Mouse (Mus musculus) frontal cortex, postnatal 10 days (tissue): ENCODE data around the gene Tead1.

Experiments
- DNase-seq, 2 experiments: peaks; one replicate each; pipeline ENCODE4 v3.0.0; 2022; ENCODE audit warnings: low spot score in 2 of 2, mixed read lengths in 1 of 2

Gene Tead1

DNA sequence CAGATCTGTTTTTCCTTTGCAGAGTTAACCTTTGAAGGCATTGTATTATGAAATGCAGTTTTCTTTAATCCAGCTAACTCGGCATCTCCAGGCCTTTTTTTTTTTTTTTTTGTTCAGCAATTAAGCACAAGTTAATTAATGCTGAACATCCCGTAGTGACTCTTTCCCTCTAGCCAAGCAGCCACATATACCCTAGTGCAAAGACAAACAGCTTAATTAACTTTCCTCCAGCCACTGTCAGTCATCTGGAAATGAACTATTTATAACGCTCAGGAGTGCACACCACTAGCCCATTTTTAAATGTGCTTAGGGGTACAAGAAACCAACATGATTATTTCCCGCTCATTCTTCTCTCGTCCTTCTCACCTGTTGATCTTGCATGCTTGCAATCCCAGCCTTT is 136.9 kb downstream of the Tead1 start:
- no peak for DNase-seq

DNA sequence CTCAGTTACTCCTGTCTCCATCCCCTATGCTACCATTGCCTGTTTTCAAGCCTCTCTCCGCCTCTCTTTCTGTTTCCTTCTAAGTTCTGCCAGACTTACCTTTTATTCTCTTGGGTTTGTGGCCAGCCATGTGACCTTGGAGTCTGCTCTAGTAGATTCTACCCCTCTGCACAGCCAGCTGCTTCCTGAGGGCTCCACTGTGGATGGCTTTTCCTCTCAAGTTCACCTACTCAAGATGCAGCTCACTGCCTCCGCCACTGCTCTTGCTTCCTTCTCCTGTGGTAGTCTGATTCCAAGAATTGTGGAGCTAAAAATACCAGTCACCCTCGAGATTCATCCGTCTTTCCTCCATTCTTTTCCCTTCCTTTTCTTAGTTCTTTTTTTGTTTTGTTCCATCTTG is 140.7 kb downstream of the Tead1 start:
- no peak for DNase-seq

DNA sequence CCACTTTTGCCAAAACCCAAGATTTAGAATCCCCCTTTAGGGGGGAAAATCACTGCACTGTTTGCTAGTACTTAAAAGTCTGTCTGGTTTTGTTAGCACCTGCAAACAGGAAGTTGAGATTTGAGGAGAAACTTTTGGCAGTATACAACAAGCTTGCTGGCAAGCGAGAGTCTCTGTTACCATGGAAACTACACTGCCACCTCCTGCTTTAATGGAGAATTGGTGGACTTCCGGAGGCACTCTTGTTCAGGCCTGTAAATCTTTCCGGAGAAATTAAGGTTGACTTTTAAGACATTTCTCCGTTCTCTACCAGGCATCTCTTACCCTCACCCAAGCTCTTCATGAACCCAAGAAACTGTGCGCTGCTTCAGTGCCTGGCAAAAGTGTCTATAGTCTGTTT is 143.8 kb downstream of the Tead1 start:
- no peak for DNase-seq

DNA sequence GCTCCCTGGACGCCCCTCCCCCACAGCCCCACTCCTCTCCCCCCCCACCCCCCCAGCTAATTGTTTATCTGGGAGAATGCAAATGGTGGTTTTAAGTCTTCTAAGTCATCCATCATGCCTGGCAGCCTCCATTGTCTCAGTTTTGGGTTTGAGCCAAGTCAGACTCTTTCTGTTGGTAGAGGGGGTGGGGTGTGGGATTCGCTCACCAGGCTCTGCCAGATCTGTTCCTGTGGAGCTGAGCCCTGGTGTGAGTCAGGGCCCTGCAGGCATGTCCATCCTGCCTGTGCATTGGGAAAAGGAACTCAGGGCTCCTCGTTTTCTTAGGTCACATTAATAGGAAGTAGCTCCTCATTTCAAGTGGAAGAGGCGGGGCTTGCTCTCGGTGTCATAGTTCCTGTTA is 144.5 kb downstream of the Tead1 start:
- peak; percentile 38 to 44 for DNase-seq

DNA sequence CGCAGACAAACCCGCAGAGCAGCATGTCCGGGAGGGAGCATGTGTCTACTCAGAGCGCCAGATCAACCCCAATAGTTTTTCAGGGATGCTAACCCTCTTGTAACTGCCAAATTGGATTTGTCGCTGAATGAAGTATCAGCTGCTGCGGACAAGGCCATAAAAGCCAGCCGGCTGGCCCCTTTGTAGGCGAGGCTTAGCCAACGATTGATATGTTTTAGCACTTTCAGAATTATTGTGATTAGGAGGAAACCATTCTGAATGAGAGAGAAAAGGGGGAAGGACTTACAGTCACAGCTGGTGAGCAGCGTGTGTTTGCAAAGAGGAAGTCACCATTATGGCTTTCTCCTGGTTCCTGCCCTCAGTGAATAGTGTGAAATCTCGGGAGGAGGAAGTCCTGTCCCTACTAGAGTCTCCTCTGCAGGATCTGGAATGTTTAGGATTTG is 146.2 kb downstream of the Tead1 start:
- no peak for DNase-seq

DNA sequence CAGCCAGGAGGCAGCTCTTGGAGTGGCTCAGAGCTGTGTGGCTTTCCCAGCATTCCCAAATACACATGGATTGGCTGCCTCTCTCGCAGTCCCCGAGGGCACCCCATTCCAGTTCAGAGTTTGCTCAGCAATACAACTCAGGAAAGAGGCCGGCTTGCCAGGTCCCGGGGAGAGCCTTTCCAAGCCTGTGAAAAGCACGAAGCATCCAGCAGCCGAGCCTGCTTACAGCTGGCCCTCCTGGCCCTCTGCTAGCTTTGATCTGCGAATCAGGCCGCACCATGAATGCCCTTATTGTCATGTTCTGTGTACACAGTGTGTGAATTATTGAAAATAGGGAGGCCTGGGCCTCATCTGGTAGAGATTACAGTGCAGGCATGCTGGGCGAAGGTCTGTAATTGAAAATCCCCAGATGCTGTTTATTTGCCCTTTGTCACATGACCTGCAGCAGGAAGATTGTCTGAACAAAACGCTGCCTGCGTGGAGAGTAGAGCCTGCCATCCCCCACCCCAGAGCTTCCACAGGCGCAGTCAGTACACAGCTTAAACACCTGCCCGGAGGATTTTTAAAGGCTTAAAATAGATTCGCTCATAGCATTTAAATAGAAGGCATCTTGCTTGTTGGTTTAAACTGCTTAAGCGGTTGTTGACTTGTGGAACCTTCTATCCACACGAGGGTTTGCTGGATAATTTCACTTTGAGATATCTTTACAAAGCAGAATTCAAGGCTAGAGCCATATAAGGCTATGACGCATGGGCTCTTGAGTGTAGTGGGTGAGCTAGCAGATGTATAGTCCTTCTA is 147.2 kb downstream of the Tead1 start:
- peak; percentile 45 to 62 for DNase-seq

DNA sequence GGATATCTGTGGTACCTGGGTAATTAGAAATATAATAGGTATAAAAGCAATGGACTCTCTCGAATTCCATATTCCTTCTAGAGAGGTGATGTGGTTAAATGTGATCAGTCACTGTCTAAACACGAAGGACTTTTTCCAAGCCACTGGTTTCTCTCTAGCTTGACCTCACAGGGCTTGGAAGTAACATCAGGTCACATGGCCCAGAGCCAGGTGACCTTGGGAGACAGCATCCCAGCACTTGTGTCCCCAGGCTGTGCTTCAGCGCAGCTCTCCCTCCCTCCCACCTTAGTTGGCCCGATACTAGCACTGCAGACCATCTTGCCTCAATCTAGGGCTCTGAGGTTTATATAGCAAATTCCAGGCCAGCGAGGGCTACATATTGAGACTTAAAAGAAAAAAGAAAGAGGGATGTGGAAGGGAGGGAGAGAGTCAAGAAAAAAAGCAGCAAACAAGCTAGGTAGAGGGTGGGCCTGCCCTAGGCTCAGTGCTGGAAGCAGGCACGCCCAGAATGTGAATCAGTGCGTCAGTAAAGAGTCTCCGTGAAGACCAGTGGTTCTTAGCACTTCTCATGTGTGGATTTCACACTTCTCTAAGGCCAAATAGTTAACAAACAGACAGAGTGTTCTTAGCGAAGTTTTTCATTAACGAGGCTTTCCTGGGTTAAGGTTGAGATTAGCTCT is 149.0 kb downstream of the Tead1 start:
- DNase-seq, result no peak

DNA sequence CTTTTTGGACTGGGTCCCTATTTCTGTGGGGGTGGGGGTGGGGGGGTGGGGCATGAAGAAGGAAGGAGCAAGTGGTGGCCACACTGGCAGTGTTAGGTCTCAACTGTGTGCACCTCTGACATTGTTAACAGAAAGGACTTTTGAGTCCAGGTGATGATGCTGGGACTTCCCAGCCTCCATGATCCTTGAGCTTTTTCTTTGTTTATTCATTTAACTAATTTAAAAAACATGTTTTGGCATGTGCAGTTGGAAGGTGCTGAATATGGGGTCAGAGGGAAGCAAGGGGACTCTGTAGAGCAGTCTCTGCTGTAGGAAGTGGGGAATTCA is 149.5 kb downstream of the Tead1 start:
- DNase-seq, result no peak

DNA sequence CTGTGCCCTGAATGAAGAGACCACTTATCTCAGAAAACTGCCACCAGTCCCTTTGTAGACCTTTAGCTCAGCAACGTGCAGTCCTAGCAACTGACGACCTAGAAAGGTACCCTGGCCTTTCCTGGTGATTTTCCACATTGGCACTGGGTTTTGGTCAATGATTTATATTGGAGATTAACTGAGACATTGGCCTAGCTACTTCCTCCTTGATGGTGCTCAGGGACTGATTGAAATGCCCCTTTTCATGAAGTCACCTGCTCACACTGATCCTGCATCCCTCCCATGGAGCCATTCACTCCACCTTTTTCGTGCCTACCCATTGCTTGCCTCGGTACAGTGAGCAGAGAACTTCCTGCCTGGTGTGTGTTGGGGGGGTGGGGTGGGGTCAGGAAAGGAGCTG is 151.8 kb downstream of the Tead1 start:
- no peak for DNase-seq

DNA sequence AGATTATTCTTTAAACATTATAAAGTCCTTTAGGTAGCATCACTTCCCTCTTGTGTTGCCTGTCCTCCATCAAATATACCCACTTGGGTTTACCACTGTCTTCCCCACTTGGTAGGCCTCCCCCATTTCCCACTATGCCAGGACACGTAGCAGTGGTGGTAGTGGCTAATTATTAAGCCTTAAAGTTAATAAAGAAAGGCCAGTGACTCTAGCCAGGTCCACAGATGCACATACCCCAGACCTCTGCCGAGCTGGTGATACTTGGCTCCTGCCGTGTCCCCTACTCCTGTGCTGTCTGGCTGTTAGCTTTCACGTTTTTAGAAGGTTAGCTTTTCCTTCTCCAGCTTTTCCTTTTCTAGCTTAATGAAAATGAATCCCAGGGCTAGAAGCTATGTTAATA is 152.3 kb downstream of the Tead1 start:
- no peak for DNase-seq

DNA sequence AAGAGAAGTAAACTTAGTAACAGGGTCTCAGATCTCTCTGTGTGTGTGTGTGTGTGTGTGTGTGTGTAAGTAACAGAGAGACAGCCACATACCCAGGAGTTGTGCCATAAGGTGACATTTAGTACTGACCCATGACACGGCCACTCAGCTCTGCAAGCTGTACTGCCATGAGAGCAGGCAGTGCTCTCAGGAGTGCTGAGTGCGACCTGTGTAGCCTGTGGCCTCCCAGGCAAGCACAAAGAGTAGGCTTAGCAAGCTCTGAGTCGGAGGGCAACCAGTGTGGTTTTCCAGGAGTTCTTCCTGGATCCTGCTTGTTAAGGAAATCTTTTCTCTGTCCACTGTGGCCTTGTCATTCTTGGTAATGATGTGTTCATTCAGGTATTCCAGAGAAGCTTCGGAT is 154.0 kb downstream of the Tead1 start:
- no peak for DNase-seq

DNA sequence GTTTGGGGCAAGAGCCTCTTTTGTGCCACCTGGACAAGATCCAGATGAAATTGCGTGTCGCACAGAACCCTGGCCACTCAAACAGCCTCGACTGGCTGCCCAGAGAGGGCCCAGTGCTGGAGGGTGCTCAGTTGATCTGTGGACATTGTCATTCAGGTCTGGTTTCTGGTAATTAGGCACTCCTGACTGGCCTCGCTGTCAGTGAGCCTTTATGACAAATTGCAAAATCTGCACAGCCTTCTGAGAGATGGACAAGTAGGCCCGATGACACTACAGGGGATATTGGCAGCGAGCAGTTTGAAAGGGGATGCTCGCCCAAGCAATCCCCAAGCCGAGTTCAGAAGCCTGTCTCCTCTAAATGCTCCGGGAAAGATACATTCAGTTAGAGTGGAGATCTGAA is 157.0 kb downstream of the Tead1 start:
- DNase-seq, result no peak

DNA sequence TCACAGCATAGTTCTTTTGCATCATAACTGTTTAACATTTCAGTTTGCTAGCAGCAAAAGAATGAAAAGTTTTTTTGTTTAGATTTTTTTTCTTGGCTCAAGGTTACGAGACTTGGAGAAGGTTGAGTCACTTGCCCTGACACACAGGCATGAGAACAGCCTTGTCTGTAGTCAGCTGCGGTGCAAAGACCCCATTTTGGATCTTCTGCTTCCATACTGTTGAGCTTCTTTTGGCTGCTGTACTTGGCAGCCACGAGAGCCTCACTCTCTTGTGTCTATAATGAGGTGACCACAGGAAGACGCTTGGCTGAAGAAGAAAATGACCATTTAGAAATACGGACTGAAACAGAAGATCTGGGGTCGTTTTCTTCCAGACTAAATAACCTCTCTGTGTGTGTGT is 159.0 kb downstream of the Tead1 start:
- DNase-seq, result no peak

DNA sequence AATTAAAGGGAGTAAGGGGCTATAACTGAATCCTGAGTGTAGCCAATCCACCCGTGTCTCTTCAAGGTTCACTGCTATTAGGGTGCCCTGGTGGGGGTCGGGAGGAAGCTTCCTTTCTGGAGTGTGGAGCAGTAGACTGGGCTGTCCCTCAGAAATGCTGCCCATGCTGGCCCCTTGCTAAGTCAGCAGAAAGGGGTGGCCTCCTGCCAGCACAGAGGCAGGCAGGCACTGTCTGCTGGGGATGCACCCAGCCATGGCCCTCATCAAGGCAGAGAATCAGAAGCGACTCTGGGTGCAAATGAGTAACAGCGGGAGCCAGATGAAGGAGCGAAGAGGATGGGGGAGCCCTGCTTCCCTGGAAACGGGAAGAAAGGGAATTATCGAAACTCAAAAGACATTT is 161.2 kb downstream of the Tead1 start:
- no peak for DNase-seq

DNA sequence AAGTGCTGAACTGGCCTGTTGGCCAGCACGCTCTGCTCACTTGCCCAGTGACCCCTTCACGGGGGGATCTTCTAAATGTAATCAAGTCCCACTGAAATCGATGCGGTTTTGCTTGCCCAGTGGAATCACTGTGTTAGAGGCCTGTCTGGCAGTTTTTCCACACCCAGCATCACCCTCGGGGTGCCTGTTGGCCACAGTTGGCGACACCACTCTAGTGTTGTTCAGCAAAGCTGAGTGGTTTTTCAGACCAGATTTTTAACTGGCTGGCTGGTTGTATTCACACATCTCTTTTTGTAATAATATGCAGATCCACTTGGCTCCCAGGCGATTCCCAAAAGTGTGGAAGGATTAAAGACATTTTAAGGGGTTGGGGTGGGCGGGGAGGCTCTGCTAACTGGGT is 161.8 kb downstream of the Tead1 start:
- no peak for DNase-seq

DNA sequence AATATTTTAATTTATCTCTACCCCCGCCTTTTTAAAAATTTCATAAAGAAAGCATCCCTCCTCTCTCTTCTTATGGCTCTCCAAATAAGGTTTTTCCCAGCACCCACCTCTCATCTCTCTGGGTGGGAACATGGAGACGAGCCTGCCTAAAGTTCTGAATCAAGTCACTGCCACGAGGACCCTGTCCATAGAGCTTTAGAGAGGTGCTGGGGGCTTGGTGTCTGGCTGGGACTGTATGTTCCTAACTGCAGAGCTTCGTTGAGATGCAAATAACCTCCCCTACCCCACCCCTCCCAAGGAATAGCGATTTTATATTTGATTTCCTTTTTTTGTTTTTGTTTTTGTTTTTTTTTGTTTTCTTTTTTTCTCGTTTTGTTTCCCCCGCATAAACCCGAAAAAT is 162.4 kb downstream of the Tead1 start:
- no peak for DNase-seq

DNA sequence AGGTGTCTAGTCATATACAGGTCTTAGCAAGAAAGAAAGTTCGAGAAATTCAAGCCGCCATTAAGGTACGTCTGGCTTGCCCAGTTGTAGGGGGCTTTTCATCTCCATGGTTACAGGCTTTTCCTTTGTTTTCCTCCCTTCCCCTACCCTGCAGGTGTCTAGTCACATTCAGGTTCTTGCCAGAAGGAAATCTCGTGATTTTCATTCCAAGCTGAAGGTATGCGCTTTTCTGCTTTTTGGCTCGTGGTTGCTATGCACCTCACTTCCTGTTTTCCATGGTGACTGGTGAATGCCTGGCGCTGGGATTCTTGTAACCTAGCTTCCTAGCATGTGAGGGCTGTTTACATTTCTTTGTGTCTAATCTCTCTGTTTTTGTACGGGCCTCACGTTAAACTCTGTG is 162.8 kb downstream of the Tead1 start:
- DNase-seq, result peak in 1 of 2 experiments; percentile 20

DNA sequence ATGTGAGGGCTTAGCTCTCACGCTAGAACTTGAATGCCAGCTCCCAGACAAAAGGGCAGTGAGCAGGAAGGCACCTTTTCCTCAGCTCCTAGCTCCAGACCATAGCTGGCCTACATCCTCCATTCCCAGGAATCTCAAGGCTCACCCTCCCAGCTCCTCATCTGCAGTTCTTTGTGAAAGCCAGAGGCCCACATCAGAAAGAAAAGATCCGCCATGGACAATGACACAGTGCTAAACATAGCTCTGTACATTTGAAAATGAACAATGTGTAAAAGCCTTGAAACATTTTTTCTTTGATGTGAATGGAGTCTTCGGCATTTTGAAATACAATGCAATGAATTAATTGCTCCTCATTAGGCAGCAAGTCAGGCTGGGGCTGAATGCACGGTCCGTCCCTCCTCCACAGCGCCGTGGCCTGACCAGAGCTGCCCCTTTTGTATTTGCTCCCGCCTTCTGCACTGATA is 172.2 kb downstream of the Tead1 start:
- DNase-seq, result no peak

DNA sequence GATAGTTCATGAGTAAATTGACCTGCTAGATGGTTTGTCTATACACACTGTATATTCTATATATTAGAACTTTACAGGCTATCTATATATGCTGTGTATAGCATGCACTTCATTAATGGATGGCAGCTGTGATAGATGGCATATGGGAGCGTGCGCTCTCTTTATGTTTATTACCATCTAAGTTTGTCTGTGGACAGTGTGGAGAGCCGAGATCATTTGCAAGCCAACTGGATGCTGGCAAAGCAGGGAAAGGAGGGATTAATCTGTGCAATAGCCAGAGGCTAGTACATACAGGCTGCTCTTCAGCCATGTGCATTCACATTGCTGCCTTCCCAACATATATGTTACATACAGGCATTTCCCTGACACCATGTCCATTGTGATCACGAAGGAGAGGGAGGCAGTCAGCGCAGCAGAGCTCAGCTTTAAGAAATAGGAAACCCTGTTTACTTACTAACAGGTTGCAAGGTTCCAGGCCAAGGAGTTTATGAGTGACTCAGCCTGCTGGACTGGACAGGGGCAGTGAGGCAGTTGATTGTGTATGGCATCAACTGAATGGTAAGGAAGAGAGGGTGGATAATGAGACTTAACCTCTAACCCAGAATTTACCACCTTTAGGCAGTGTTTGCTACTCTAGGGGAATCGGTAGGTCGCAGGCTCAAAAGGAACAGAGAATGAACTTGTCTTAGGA is 173.2 kb downstream of the Tead1 start:
- DNase-seq, result no peak

DNA sequence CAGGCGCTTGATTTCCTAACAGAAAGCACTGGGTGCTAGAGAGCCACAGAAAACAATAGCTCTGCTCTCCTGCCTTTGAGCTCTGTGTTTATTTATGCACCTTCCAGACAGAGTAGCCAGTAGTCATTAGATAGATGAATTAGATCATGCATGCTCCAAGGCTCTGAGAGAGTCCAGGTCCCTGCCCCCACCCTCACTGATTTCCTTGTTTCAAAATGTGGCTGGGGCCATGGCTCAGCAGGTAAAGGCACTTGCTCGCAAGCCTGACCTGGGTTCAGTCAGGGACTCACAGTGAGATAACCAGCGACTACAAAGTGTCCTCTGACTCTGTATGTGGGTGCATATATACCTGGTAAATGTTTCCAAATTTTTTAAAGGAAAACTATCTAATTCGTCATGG is 174.7 kb downstream of the Tead1 start:
- DNase-seq, result no peak

DNA sequence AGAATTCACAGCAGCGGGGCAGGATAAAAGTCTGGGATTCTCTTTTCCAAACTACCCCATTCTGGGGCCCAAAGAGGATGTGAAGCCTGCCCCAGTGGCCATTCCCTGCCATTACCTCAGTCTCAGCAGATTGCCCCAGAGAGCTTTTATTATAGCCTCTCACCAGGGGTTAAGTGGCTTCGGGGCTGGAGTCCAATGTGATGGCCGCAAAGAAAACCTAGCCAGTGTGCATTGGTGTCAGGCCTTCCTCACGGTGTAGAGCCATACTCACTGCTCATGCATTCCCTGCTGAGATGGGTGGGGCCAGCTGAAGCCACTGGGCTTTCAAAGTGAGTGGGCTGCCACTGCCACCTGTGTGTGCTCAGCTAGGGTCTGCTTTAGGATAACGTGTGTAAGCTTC is 175.4 kb downstream of the Tead1 start:
- no peak for DNase-seq

DNA sequence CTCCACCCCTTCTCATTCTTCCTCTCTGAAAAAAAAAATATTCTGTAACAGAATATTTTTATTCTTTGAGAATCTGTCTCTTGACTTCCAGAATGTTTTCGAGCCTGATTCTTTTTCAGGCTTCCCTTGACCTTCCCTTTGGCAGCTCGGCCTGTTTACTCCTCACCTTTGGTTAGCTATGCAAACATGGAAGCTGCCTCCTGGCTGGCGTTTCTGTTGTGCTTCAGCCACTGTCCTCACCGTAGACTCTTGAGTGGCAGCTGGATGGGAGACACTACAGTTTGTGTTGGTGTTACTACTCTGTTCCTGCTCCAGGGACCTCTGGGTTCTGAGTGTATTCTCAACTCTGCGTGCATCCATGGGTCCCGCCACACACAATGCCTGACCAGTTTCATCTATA is 176.3 kb downstream of the Tead1 start:
- no peak for DNase-seq

DNA sequence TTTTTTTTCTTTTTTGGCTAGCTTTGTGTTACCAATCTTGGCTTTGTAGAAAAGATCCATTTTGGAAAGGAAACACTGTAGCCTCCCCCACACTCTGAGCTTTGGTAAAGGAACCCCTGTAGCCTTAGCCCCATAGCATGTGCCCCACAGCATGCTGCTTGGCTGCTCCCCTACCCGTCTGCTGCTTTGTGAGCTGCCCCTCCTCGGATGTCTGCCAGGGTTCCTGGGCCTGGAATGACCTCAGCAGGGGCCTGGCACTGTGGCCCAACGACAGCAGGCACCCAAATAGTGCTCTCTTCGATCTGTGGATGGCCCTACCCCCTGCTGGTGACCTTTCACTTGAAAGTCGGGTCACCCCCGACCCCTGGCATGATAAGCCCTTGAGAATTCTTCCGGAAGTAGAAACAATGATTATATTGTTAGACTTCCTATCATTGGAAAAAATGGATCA is 177.0 kb downstream of the Tead1 start:
- peak; percentile 23 to 32 for DNase-seq
